Mouse (Mus musculus) midbrain, embryonic 16.5 days (tissue): ENCODE measurements around the gene Abtb2. TPM values are rescaled to one million over a fixed set of nuclear protein-coding genes. Genes with fewer than 3 reads are reported as not detected.

ENCODE experiments used
- ATAC-seq: fragments of 200-750 bp; cut with Nextera tagmentation; 2 replicates; pipeline ENCODE4 v1.8.0; 2017; ENCODE audit warnings: moderate TSS enrichment
- H3K27ac ChIP-seq: fragments of 300-500 bp; sonication (generic); 2 replicates; pipeline ENCODE4 v1.5.1; 2014; ENCODE audit warnings: mild to moderate bottlenecking, low read length, mixed read lengths
- H3K27me3 ChIP-seq: fragments of 300-500 bp; sonication (generic); 2 replicates; pipeline ENCODE4 v1.6.1; 2014; ENCODE audit warnings: low read depth, low read length, mixed read lengths; ENCODE audit not compliant: control insufficient read depth, insufficient read depth
- H3K36me3 ChIP-seq: fragments of 300-500 bp; sonication (generic); 2 replicates; pipeline ENCODE4 v1.6.1; 2014; ENCODE audit warnings: mild to moderate bottlenecking, low read length, moderate library complexity, mixed read lengths; ENCODE audit not compliant: control insufficient read depth, insufficient read depth
- H3K4me1 ChIP-seq: fragments of 300-500 bp; sonication (generic); 2 replicates; pipeline ENCODE4 v1.6.1; 2014; ENCODE audit warnings: mild to moderate bottlenecking, low read length, mixed read lengths; ENCODE audit not compliant: control insufficient read depth, insufficient read depth
- H3K4me2 ChIP-seq: fragments of 300-500 bp; sonication (generic); 2 replicates; pipeline ENCODE4 v1.6.1; 2014; ENCODE audit warnings: mild to moderate bottlenecking, low read length, mixed read lengths
- H3K4me3 ChIP-seq: fragments of 300-500 bp; sonication (generic); 2 replicates; pipeline ENCODE4 v1.5.1; 2014; ENCODE audit warnings: low read depth, mild to moderate bottlenecking, low read length, moderate library complexity, mixed read lengths
- H3K9ac ChIP-seq: fragments of 300-500 bp; sonication (generic); 2 replicates; pipeline ENCODE4 v1.6.1; 2014; ENCODE audit warnings: low read depth, low read length, mixed read lengths
- H3K9me3 ChIP-seq: fragments of 300-500 bp; sonication (generic); replicated peaks from 2 replicates; pipeline ENCODE4 v1.6.1; 2014; ENCODE audit warnings: mild to moderate bottlenecking, low read length, mixed read lengths; ENCODE audit not compliant: control insufficient read depth, poor library complexity, severe bottlenecking
- WGBS: fragments of 180-500 bp; shearing (Covaris S2); extraction: QIAGEN DNeasy Blood & Tissue Kit; methylation state at CpG from one replicate; pipeline ENCODE4 v1.1.7; 2014; 5-methylcytosine and 5-hydroxymethylcytosine counted together
- polyA plus RNA-seq: library from polyadenylated mRNA; unstranded; fragments of >200 nt; fragmentation: Nextera tagmentation; extraction: Ambion mirVana; gene quantifications from 2 replicates; pipeline ENCODE4 v1.2.1, GENCODE M21; 2015

The Abtb2 gene
- polyA plus RNA-seq, 1 experiment from 2014 or later, result 8.7 TPM

DNA sequence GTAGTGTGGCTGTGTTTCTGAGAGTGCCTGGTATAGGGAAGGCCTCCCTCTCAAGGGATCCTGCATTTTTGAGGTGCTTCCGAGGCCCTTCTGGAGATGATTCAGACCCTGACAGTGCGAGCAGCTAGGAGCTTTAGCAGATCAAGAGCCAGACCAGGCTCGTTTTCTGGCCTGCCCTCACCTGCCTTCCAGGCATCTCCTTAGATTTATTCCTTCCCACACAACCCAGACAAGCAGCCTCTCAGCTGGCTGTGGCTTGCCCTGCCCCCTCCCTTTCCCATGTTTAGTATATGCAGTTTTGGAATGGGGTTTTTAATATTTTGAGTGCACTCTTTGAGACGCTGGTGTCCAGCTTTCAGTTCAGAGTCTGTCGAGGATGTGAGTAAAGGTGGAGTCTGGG lies 124.7 kb downstream of the Abtb2 start:
- WGBS, result 38% methylated on average over 5 of the region's 5 CpGs
- ATAC-seq, result peak; percentile 34; the same call in 1 of the 2 replicates
- Histone ChIP-seq H3K4me3 (no peak overlapping the region), H3K27ac (peak overlapping the region; percentile 12; the same call in 1 of the 2 replicates), H3K9me3 (no peaks in the 10 kb centered on the region), H3K4me1 (no peaks in the 10 kb centered on the region), H3K27me3 (no peaks in the 10 kb centered on the region), H3K4me2 (no peak overlapping the region), H3K9ac (no peak overlapping the region), H3K36me3 (no peaks in the 10 kb centered on the region)

DNA sequence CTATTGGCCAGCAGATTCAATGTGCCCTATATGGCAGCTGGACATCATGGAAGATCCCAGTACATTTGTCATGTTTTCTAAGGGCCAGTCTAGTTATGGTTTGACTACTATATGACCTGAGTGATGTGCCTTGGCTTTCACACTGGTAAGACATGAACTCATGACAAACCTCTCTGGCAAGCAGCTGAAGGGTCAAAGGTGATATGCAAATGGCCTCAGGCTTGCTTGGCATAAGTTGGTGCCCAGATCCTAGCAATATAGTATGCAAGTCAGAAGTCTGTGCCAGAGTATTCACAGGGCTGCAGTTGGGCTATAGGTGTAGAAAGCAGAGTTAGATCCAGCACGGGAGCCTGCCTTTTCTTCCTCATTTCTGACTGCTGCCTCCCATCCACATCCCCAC lies 125.2 kb downstream of the Abtb2 start:
- H3K27ac ChIP-seq, result no peak overlapping the region

DNA sequence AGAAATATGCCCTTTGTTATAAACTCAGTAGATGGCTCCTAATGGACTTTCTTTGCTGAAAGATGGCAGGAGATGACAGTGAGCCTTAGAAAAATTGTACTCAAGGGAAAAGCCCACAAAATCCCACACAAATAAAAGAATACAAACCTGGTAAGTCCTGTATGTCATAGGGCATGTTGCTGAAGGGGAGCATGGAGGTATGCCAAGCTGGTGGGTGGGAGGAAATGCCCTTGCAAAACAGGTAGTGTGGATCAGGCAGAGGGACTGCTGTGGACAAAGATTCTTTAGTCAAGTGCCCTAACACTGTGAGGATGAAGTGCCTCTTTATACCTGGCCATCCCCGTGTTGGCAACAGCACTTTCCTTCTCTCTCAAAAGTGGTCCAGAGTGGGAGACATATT lies 126.7 kb downstream of the Abtb2 start:
- Histone ChIP-seq H3K9ac (no peak overlapping the region), H3K4me2 (no peak overlapping the region), H3K27me3 (no peaks in the 10 kb centered on the region), H3K4me1 (no peaks in the 10 kb centered on the region), H3K36me3 (no peaks in the 10 kb centered on the region), H3K9me3 (no peaks in the 10 kb centered on the region), H3K27ac (no peak overlapping the region), H3K4me3 (no peak overlapping the region)
- 83% methylated on average over 1 of the region's 1 CpGs for WGBS
- ATAC-seq, result no peak

More for the DNA sequence above, 125.2 kb downstream of the Abtb2 start:
- WGBS, result 71% methylated on average over 1 of the region's 1 CpGs
- H3K4me1 ChIP-seq, result no peaks in the 10 kb centered on the region
- H3K36me3 ChIP-seq, result no peaks in the 10 kb centered on the region
- H3K4me2 ChIP-seq, result no peak overlapping the region
- no peak for ATAC-seq
- H3K9ac ChIP-seq, result no peak overlapping the region
- no peaks in the 10 kb centered on the region for H3K9me3 ChIP-seq
- no peak overlapping the region for H3K4me3 ChIP-seq
- H3K27me3 ChIP-seq, result no peaks in the 10 kb centered on the region

DNA sequence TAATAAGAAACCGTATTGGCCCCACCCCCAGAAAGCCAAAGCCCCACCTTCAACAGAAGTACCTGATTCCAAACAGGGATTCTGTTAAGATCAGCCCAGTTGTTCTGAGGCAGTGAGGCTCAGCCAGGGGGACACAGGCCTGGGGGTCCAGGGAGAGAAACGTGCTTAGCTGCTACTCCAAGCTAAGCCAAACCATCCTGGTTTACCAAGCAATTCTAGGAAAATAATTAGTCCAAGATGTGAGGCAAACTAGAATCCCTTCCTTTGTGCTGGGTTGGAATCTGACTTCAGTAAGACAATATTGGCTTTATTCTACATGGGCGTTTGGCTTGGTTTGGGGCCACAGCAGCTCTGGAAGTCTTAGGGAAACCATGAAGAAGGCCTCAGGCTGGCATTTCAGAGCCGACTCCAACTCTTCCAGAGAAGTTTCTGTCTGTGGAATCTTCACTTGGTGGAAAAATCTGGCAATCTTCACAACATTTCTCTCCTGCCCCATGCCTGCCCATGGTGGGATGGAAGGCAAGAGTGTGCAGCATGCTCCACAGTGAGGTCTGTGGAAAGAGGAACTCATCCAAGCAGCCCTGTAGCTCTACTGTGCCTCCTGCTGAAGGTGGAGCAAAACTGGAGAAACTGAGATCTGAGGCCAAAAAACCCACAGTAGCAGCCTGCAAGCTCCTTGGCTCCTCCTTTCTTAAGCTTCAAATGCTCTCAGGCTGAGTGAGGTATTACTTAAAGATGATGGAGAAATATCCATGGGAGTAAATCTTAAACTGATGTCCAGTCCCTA lies 128.9 kb downstream of the Abtb2 start:
- no peaks in the 10 kb centered on the region for H3K9me3 ChIP-seq
- no peak for ATAC-seq
- 89% methylated on average over 4 of the region's 4 CpGs for WGBS
- no peak overlapping the region for H3K9ac ChIP-seq
- no peak overlapping the region for H3K4me3 ChIP-seq
- no peak overlapping the region for H3K27ac ChIP-seq
- H3K4me1 ChIP-seq, result no peaks in the 10 kb centered on the region
- no peaks in the 10 kb centered on the region for H3K27me3 ChIP-seq
- no peaks in the 10 kb centered on the region for H3K36me3 ChIP-seq
- no peak overlapping the region for H3K4me2 ChIP-seq

DNA sequence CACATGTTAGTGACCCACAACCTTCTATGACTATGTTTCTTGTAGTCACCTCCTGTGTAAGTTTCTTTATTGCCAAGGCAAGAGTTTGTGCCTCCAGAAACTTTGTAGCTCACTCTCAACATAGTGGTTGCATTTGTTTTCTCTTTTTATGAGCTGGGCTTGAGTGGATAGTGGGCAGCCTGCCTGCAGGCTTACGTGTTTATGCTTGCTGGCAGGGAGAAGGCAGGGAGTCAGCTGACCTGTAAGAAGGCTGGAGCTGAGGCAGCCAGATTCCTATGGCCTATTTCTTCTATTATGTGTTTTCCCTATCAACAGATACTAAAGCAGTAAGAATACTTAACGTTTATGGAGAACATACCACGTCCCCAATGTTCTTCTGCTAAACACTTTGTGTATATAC lies 130.1 kb downstream of the Abtb2 start:
- H3K4me1 ChIP-seq, result no peaks in the 10 kb centered on the region
- H3K9ac ChIP-seq, result no peak overlapping the region
- H3K36me3 ChIP-seq, result no peaks in the 10 kb centered on the region
- no peaks in the 10 kb centered on the region for H3K9me3 ChIP-seq
- no peaks in the 10 kb centered on the region for H3K27me3 ChIP-seq
- WGBS, result 81% methylated on average over 3 of the region's 3 CpGs
- no peak overlapping the region for H3K27ac ChIP-seq
- no peak overlapping the region for H3K4me3 ChIP-seq
- ATAC-seq, result no peak
- no peak overlapping the region for H3K4me2 ChIP-seq

DNA sequence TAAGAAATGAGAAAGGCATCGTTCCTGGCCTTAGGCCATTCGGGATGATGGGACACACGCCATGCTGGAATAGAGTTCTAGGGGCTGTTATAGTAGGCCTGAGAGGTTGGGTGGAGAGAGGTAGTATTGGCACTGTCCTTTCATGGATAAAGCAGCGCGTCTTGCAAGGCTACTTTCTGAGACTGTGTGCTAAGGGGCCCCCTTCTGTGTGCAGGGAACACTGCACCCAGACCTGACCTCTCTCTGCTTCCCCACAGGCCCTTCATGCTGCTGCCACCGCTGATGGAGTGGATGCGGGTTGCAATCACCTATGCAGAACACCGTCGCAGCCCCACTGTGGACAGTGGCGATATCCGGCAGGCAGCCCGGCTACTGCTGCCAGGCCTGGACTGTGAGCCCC lies 134.4 kb downstream of the Abtb2 start:
- no peak overlapping the region for H3K4me2 ChIP-seq
- no peaks in the 10 kb centered on the region for H3K9me3 ChIP-seq
- no peak overlapping the region for H3K27ac ChIP-seq
- ATAC-seq, result 0 out of 2 replicates have a peak, but pooled peaks have one; percentile 20
- no peak overlapping the region for H3K9ac ChIP-seq
- no peak overlapping the region for H3K4me3 ChIP-seq
- 83% methylated on average over 12 of the region's 12 CpGs for WGBS
- no peaks in the 10 kb centered on the region for H3K4me1 ChIP-seq
- no peaks in the 10 kb centered on the region for H3K27me3 ChIP-seq
- no peaks in the 10 kb centered on the region for H3K36me3 ChIP-seq

DNA sequence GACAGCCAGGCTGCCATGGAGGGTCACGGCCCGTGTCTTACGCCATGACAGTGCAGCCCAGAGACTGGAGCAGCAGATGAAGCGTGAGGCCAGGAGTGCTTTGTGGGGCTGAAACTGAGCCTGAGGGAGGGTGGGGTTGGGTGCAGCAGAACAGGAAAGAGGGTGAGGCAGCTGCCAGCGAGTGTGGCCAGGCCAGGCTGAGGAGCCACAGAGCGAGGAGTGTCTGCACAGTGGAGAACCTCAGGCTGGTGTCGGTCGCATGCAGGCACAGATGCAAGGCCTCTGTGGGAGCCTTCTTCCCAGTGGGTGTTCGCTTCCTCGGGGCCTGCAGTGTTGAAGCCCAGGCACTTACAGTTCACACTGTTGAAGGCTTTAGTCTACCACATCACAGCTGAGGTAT lies 137.2 kb downstream of the Abtb2 start:
- Histone ChIP-seq H3K9me3 (no peaks in the 10 kb centered on the region), H3K4me3 (no peak overlapping the region), H3K36me3 (no peaks in the 10 kb centered on the region), H3K27me3 (no peaks in the 10 kb centered on the region), H3K4me2 (no peak overlapping the region), H3K4me1 (no peaks in the 10 kb centered on the region; the same call in 1 of the 2 replicates), H3K27ac (no peak overlapping the region), H3K9ac (no peak overlapping the region)
- WGBS, result 79% methylated on average over 10 of the region's 10 CpGs
- ATAC-seq, result no peak

DNA sequence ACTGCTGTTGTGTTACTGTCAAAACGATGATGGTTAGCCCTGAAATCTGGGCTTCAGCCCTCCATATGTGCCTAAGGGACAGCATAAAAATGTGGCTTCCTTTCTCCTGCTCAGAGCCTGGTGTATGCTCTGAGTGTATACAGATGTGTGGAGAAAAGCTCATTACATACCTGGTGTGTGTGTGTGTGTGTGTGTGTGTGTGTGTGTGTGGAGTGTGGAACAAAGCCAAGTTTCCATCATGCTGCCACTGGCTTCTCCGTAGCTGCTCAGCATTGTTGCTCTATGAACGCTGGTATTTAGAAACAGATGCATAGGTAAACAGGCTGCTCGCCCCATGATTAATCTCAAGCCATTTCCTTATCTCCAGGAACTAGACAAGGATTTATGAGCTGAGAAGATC lies 137.8 kb downstream of the Abtb2 start:
- Histone ChIP-seq H3K36me3 (no peaks in the 10 kb centered on the region), H3K4me2 (no peak overlapping the region), H3K9me3 (no peaks in the 10 kb centered on the region), H3K27me3 (no peaks in the 10 kb centered on the region), H3K9ac (no peak overlapping the region), H3K27ac (no peak overlapping the region), H3K4me1 (no peaks in the 10 kb centered on the region; the same call in 1 of the 2 replicates), H3K4me3 (no peak overlapping the region)
- WGBS, result 67% methylated on average over 4 of the region's 4 CpGs
- no peak for ATAC-seq

DNA sequence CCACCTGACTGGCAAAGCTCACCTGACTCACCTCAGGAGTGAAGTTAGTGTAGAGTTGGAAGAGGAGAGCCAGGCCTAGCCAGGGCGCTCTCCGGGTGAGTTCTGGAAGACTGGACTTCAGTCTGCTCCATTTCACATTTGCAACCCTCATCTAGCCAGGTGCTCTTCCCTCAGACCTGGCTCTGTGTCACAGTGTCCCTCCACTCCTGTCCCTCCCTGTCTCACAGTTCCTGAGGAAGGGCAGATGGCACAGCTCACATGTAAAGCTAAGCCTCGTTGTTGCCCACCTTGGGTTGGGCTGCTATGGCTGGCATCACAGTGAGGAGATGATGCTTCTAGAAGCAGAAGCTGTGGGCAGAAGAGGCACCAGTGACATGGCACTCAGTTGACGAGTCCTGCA lies 139.7 kb downstream of the Abtb2 start:
- ATAC-seq, result no peak
- no peaks in the 10 kb centered on the region for H3K9me3 ChIP-seq
- no peaks in the 10 kb centered on the region for H3K36me3 ChIP-seq
- H3K9ac ChIP-seq, result no peak overlapping the region
- no peak overlapping the region for H3K4me3 ChIP-seq
- no peak overlapping the region for H3K27ac ChIP-seq
- H3K4me2 ChIP-seq, result no peak overlapping the region
- H3K4me1 ChIP-seq, result no peaks in the 10 kb centered on the region; the same call in 1 of the 2 replicates
- WGBS, result 83% methylated on average over 4 of the region's 4 CpGs
- H3K27me3 ChIP-seq, result no peaks in the 10 kb centered on the region
